Mouse (Mus musculus) stomach, embryonic 14.5 days (tissue): Measurements from ENCODE around the gene Tmem87a. TPM values are rescaled to one million over a fixed set of nuclear protein-coding genes. Genes with fewer than 3 reads are reported as not detected.

Experiments
- ATAC-seq: fragments of 200-750 bp; cut with Nextera tagmentation; 2 replicates; pipeline ENCODE4 v1.8.0; 2017; ENCODE audit warnings: low read depth, moderate TSS enrichment; ENCODE audit not compliant: insufficient number of reproducible peaks, insufficient read depth, low FRiP score
- H3K27ac ChIP-seq: fragments of 300-500 bp; sonication (generic); 2 replicates; pipeline ENCODE4 v1.5.1; 2014; ENCODE audit warnings: mild to moderate bottlenecking, low read length, moderate library complexity, mixed read lengths
- H3K27me3 ChIP-seq: fragments of 300-500 bp; sonication (generic); 2 replicates; pipeline ENCODE4 v1.6.1; 2014; ENCODE audit warnings: low read length, control low read depth, mixed read lengths; ENCODE audit not compliant: control insufficient read depth, insufficient read depth
- H3K36me3 ChIP-seq: fragments of 300-500 bp; sonication (generic); 2 replicates; pipeline ENCODE4 v1.6.1; 2014; ENCODE audit warnings: mild to moderate bottlenecking, control low read depth, low read length, moderate library complexity, mixed read lengths; ENCODE audit not compliant: control insufficient read depth, insufficient read depth
- H3K4me1 ChIP-seq: fragments of 300-500 bp; sonication (generic); 2 replicates; pipeline ENCODE4 v1.6.1; 2014; ENCODE audit warnings: low read length, control low read depth, mixed read lengths; ENCODE audit not compliant: control insufficient read depth, insufficient read depth
- H3K4me2 ChIP-seq: fragments of 300-500 bp; sonication (generic); replicated peaks from 2 replicates; pipeline ENCODE4 v1.6.1; 2014; ENCODE audit warnings: low read depth, low read length, control low read depth
- H3K4me3 ChIP-seq: fragments of 300-500 bp; sonication (generic); 2 replicates; pipeline ENCODE4 v1.5.1; 2014; ENCODE audit warnings: low read depth, low read length, control low read depth
- H3K9ac ChIP-seq: fragments of 300-500 bp; sonication (generic); replicated peaks from 2 replicates; pipeline ENCODE4 v1.6.1; 2014; ENCODE audit warnings: low read depth, mild to moderate bottlenecking, control low read depth, low read length, moderate library complexity, mixed read lengths
- H3K9me3 ChIP-seq: fragments of 300-500 bp; sonication (generic); 2 replicates; pipeline ENCODE4 v1.6.1; 2016; ENCODE audit warnings: low read depth, low read length, control low read depth; ENCODE audit not compliant: control insufficient read depth
- WGBS: fragments of 180-500 bp; shearing (Covaris S2); extraction: QIAGEN DNeasy Blood & Tissue Kit; methylation state at CpG from one replicate; pipeline ENCODE4 v1.1.7; 2014; 5-methylcytosine and 5-hydroxymethylcytosine counted together
- polyA plus RNA-seq: library from polyadenylated mRNA; unstranded; fragments of >200 nt; fragmentation: Nextera tagmentation; extraction: Ambion mirVana; gene quantifications from 2 replicates; pipeline ENCODE4 v1.2.1, GENCODE M21; 2014

Tmem87a gene
- polyA plus RNA-seq, 1 experiment from 2014 or later, result 23.2 TPM

GRCm38 (mm10) chr2:120351321-120351720 lies 52.6 kb downstream of the Tmem87a start:
- no peak for ATAC-seq
- Histone ChIP-seq H3K36me3 (peaks cover 18% of the 10 kb centered on the region), H3K4me2 (no peak overlapping the region), H3K4me3 (no peak overlapping the region), H3K9ac (no peak overlapping the region), H3K27me3 (no peaks in the 10 kb centered on the region), H3K27ac (no peak overlapping the region), H3K9me3 (no peaks in the 10 kb centered on the region), H3K4me1 (peaks cover 5% of the 10 kb centered on the region; the same call in 1 of the 2 replicates)
- WGBS, result 80% methylated on average over 5 of the region's 5 CpGs

- WGBS, result 84% methylated on average over 9 of the region's 9 CpGs
Measured at GRCm38 (mm10) chr2:120348120-120348519, 55.8 kb downstream of the Tmem87a start.

GRCm38 (mm10) chr2:120341741-120342140 lies 62.2 kb downstream of the Tmem87a start:
- no peak for ATAC-seq
- no peak overlapping the region for H3K27ac ChIP-seq
- H3K4me3 ChIP-seq, result no peak overlapping the region
- H3K27me3 ChIP-seq, result no peaks in the 10 kb centered on the region
- WGBS, result 90% methylated on average over 1 of the region's 1 CpGs
- H3K9ac ChIP-seq, result no peak overlapping the region
- peaks cover 22% of the 10 kb centered on the region for H3K36me3 ChIP-seq
- no peak overlapping the region for H3K4me2 ChIP-seq
- no peaks in the 10 kb centered on the region for H3K4me1 ChIP-seq
- no peaks in the 10 kb centered on the region for H3K9me3 ChIP-seq

More at GRCm38 (mm10) chr2:120348120-120348519, 55.8 kb downstream of the Tmem87a start:
- H3K27ac ChIP-seq, result no peak overlapping the region
- no peaks in the 10 kb centered on the region for H3K9me3 ChIP-seq
- peaks cover 5% of the 10 kb centered on the region; the same call in 1 of the 2 replicates for H3K4me1 ChIP-seq
- H3K36me3 ChIP-seq, result peaks cover 11% of the 10 kb centered on the region
- no peak for ATAC-seq
- H3K4me2 ChIP-seq, result no peak overlapping the region
- H3K9ac ChIP-seq, result no peak overlapping the region
- H3K4me3 ChIP-seq, result no peak overlapping the region
- H3K27me3 ChIP-seq, result no peaks in the 10 kb centered on the region

GRCm38 (mm10) chr2:120337886-120338285 lies 66.0 kb downstream of the Tmem87a start:
- no peak overlapping the region for H3K9ac ChIP-seq
- no peak for ATAC-seq
- H3K36me3 ChIP-seq, result peaks cover 22% of the 10 kb centered on the region
- no peaks in the 10 kb centered on the region for H3K27me3 ChIP-seq
- H3K9me3 ChIP-seq, result no peaks in the 10 kb centered on the region
- H3K4me2 ChIP-seq, result no peak overlapping the region
- 52% methylated on average over 2 of the region's 2 CpGs for WGBS
- no peak overlapping the region for H3K4me3 ChIP-seq
- no peaks in the 10 kb centered on the region for H3K4me1 ChIP-seq
- no peak overlapping the region for H3K27ac ChIP-seq

- Histone ChIP-seq H3K27ac (no peak overlapping the region), H3K9me3 (no peaks in the 10 kb centered on the region), H3K36me3 (peaks cover 38% of the 10 kb centered on the region), H3K9ac (no peak overlapping the region), H3K4me1 (0 out of 2 replicates have a peak, but pooled peaks cover 2% of the 10 kb centered on the region), H3K4me2 (no peak overlapping the region), H3K4me3 (no peak overlapping the region), H3K27me3 (no peaks in the 10 kb centered on the region)
- 71% methylated on average over 4 of the region's 4 CpGs for WGBS
- no peak for ATAC-seq
Measured at GRCm38 (mm10) chr2:120331575-120331974, 72.3 kb downstream of the Tmem87a start.

GRCm38 (mm10) chr2:120315077-120315476 lies 88.8 kb downstream of the Tmem87a start:
- no peaks in the 10 kb centered on the region for H3K27me3 ChIP-seq
- H3K9me3 ChIP-seq, result no peaks in the 10 kb centered on the region
- no peak for ATAC-seq
- H3K9ac ChIP-seq, result no peak overlapping the region
- H3K4me2 ChIP-seq, result no peak overlapping the region
- H3K4me1 ChIP-seq, result no peaks in the 10 kb centered on the region
- H3K36me3 ChIP-seq, result peaks cover 29% of the 10 kb centered on the region
- no peak overlapping the region for H3K27ac ChIP-seq
- WGBS, result 72% methylated on average over 4 of the region's 4 CpGs
- no peak overlapping the region for H3K4me3 ChIP-seq

GRCm38 (mm10) chr2:120314487-120314886 lies 89.4 kb downstream of the Tmem87a start:
- Histone ChIP-seq H3K27me3 (no peaks in the 10 kb centered on the region), H3K9me3 (no peaks in the 10 kb centered on the region), H3K36me3 (peaks cover 27% of the 10 kb centered on the region), H3K4me2 (no peak overlapping the region), H3K4me3 (no peak overlapping the region), H3K4me1 (no peaks in the 10 kb centered on the region), H3K9ac (no peak overlapping the region), H3K27ac (no peak overlapping the region)
- no peak for ATAC-seq
- WGBS, result 87% methylated on average over 4 of the region's 4 CpGs

- 42% methylated on average over 3 of the region's 3 CpGs for WGBS
- Histone ChIP-seq H3K4me2 (no peak within 1 kb of the TSS), H3K9me3 (no peaks in the 10 kb centered on the region), H3K4me3 (no peak within 1 kb of the TSS), H3K9ac (no peak within 1 kb of the TSS), H3K27ac (no peak within 1 kb of the TSS), H3K4me1 (no peaks in the 10 kb centered on the region), H3K36me3 (peaks cover 22% of the 10 kb centered on the region), H3K27me3 (no peaks in the 10 kb centered on the region)
- ATAC-seq, result no peak
Measured at GRCm38 (mm10) chr2:120313976-120314375, 89.9 kb downstream of the Tmem87a start, which contains the start of gene Pla2g4f. TSS of gene Pla2g4f (minus strand) at chr2:120314165.

GRCm38 (mm10) chr2:120312276-120312825 lies 91.6 kb downstream of the Tmem87a start:
- 74% methylated on average over 7 of the region's 7 CpGs for WGBS
- peaks cover 12% of the 10 kb centered on the region for H3K36me3 ChIP-seq
- no peak for ATAC-seq
- no peaks in the 10 kb centered on the region for H3K9me3 ChIP-seq
- H3K4me2 ChIP-seq, result no peak overlapping the region
- no peak overlapping the region for H3K4me3 ChIP-seq
- no peak overlapping the region for H3K27ac ChIP-seq
- H3K9ac ChIP-seq, result no peak overlapping the region
- H3K27me3 ChIP-seq, result no peaks in the 10 kb centered on the region
- H3K4me1 ChIP-seq, result no peaks in the 10 kb centered on the region
